Mouse (Mus musculus) bone marrow macrophage, adult 2 months (primary cell): ENCODE data around the gene Mmachc.

Source experiments
- CTCF ChIP-seq: IDR thresholded peaks from 2 replicates; pipeline ENCODE4 v1.5.1; 2012; ENCODE audit warnings: low read depth, mild to moderate bottlenecking, low read length, moderate library complexity
- POLR2A ChIP-seq: IDR thresholded peaks from 2 replicates; pipeline ENCODE4 v1.6.1; 2012; ENCODE audit warnings: mild to moderate bottlenecking, low read depth, low read length, borderline replicate concordance

GRCm38 (mm10) chr4:116684665-116685064, 23.5 kb downstream of the Mmachc start:
- no peak for TF ChIP-seq POLR2A
- no peak for TF ChIP-seq CTCF
